Mouse (Mus musculus) MEL (cell line): ENCODE measurements around the gene Rnd1. TPM values are rescaled to one million over a fixed set of nuclear protein-coding genes. Genes with fewer than 3 reads are reported as not detected.

Experiments used
- DNase-seq: peaks from one replicate; pipeline ENCODE4 v3.0.0; 2011; ENCODE audit warnings: low read depth, low spot score
- H3K27ac ChIP-seq: 2 replicates; pipeline ENCODE4 v1.5.1; 2012; ENCODE audit warnings: low read depth, mild to moderate bottlenecking, control low read depth, low read length, moderate library complexity; ENCODE audit not compliant: control insufficient read depth
- H3K27me3 ChIP-seq, 2 experiments: fragments of 150-350 bp in 1 of 2; sonication (generic) in 1 of 2; 2 replicates each; pipeline ENCODE4 v1.6.1; 2012; ENCODE audit warnings: low read length in 2 of 2, mild to moderate bottlenecking in 2 of 2, improper control_type of control experiment in 1 of 2, moderate library complexity in 1 of 2; ENCODE audit not compliant: insufficient read depth in 2 of 2, control insufficient read depth in 1 of 2
- H3K36me3 ChIP-seq, 2 experiments: 2 replicates each; pipeline ENCODE4 v1.6.1; 2012 to 2014; ENCODE audit warnings: low read length in 2 of 2, improper control_type of control experiment in 1 of 2, inconsistent platforms in 1 of 2, mild to moderate bottlenecking in 1 of 2; ENCODE audit not compliant: insufficient read depth in 2 of 2, control insufficient read depth in 1 of 2
- H3K4me1 ChIP-seq, 2 experiments: fragments of 150-350 bp in 1 of 2; sonication (generic) in 1 of 2; 2 replicates each; pipeline ENCODE4 v1.6.1; 2012; ENCODE audit warnings: low read length in 2 of 2, improper control_type of control experiment in 1 of 2, mild to moderate bottlenecking in 1 of 2; ENCODE audit not compliant: insufficient read depth in 2 of 2, control insufficient read depth in 1 of 2
- H3K4me3 ChIP-seq, 2 experiments: fragments of 150-350 bp in 1 of 2; sonication (generic) in 1 of 2; 2 replicates each; pipeline ENCODE4 v1.5.1; 2012; ENCODE audit warnings: low read depth in 2 of 2, low read length in 2 of 2, mild to moderate bottlenecking in 2 of 2, moderate library complexity in 2 of 2, control low read depth in 1 of 2, improper control_type of control experiment in 1 of 2; ENCODE audit not compliant: control insufficient read depth in 1 of 2, insufficient read depth in 1 of 2
- H3K79me2 ChIP-seq: 2 replicates; pipeline ENCODE4 v1.6.1; 2012; ENCODE audit warnings: mild to moderate bottlenecking, low read length, moderate library complexity; ENCODE audit not compliant: control insufficient read depth, poor library complexity, insufficient read depth
- H3K9ac ChIP-seq: 2 replicates; pipeline ENCODE4 v1.6.1; 2012; ENCODE audit warnings: low read depth, mild to moderate bottlenecking, control low read depth, low read length, moderate library complexity; ENCODE audit not compliant: control insufficient read depth, poor library complexity, severe bottlenecking
- H3K9me3 ChIP-seq: fragments of 150-350 bp; sonication (generic); replicated peaks from 2 replicates; pipeline ENCODE4 v1.6.1; 2012; ENCODE audit warnings: mild to moderate bottlenecking, low read length, improper control_type of control experiment, moderate library complexity; ENCODE audit not compliant: insufficient read depth
- BHLHE40 ChIP-seq: IDR thresholded peaks from 2 replicates; pipeline ENCODE4 v1.6.1; 2012; ENCODE audit warnings: low read depth, mild to moderate bottlenecking, inconsistent platforms, low read length, improper control_type of control experiment, borderline replicate concordance
- CHD1 ChIP-seq: IDR thresholded peaks from 2 replicates; pipeline ENCODE4 v1.6.1; 2012; ENCODE audit warnings: low read depth, mild to moderate bottlenecking, inconsistent platforms, low read length, improper control_type of control experiment
- CHD2 ChIP-seq: IDR thresholded peaks from 2 replicates; pipeline ENCODE4 v1.6.1; 2011; ENCODE audit warnings: low read length, improper control_type of control experiment
- CTCF ChIP-seq, 3 experiments: IDR thresholded peaks in 2 of 3; conservative IDR thresholded peaks in 1 of 3; 2 replicates each; pipeline ENCODE4 v1.5.1; 2011 to 2012; ENCODE audit warnings: low read length in 3 of 3, low read depth in 2 of 3, mild to moderate bottlenecking in 2 of 3, improper control_type of control experiment in 1 of 3, inconsistent platforms in 1 of 3, mixed read lengths in 1 of 3, moderate library complexity in 1 of 3; ENCODE audit not compliant: control insufficient read depth in 1 of 3, insufficient read depth in 1 of 3, poor library complexity in 1 of 3, severe bottlenecking in 1 of 3
- ELF1 ChIP-seq: IDR thresholded peaks from 2 replicates; pipeline ENCODE4 v1.6.1; 2014; ENCODE audit warnings: low read depth, mild to moderate bottlenecking, inconsistent platforms, low read length, improper control_type of control experiment, moderate library complexity
- ETS1 ChIP-seq: IDR thresholded peaks from 2 replicates; pipeline ENCODE4 v1.6.1; 2012; ENCODE audit warnings: low read depth, mild to moderate bottlenecking, inconsistent platforms, low read length, improper control_type of control experiment, moderate library complexity
- GATA1 ChIP-seq: IDR thresholded peaks from 2 replicates; pipeline ENCODE4 v1.6.1; 2011; ENCODE audit warnings: low read depth, low read length, improper control_type of control experiment
- MAZ ChIP-seq: IDR thresholded peaks from 2 replicates; pipeline ENCODE4 v1.6.1; 2012; ENCODE audit warnings: low read depth, mild to moderate bottlenecking, inconsistent platforms, low read length, improper control_type of control experiment
- MXI1 ChIP-seq: IDR thresholded peaks from 2 replicates; pipeline ENCODE4 v1.6.1; 2011; ENCODE audit warnings: mild to moderate bottlenecking, low read depth, low read length, improper control_type of control experiment
- MYB ChIP-seq: IDR thresholded peaks from 2 replicates; pipeline ENCODE4 v1.6.1; 2011; ENCODE audit warnings: mild to moderate bottlenecking, low read depth, low read length, improper control_type of control experiment
- MYC ChIP-seq: IDR thresholded peaks from 2 replicates; pipeline ENCODE4 v1.6.1; 2011; ENCODE audit warnings: low read depth, mild to moderate bottlenecking, low read length, improper control_type of control experiment, moderate library complexity
- NELFE ChIP-seq: IDR thresholded peaks from 2 replicates; pipeline ENCODE4 v1.6.1; 2011; ENCODE audit warnings: low read depth, low read length, improper control_type of control experiment
- POLR2A ChIP-seq, 2 experiments: IDR thresholded peaks; 2 replicates each; pipeline ENCODE4 v1.6.1; 2011 to 2012; ENCODE audit warnings: low read length in 2 of 2, mild to moderate bottlenecking in 2 of 2, control low read depth in 1 of 2, improper control_type of control experiment in 1 of 2, low read depth in 1 of 2, moderate library complexity in 1 of 2; ENCODE audit not compliant: control insufficient read depth in 1 of 2, insufficient read depth in 1 of 2, poor library complexity in 1 of 2
- RAD21 ChIP-seq: IDR thresholded peaks from 2 replicates; pipeline ENCODE4 v1.6.1; 2011; ENCODE audit warnings: mild to moderate bottlenecking, low read depth, low read length, improper control_type of control experiment
- SIN3A ChIP-seq: IDR thresholded peaks from 2 replicates; pipeline ENCODE4 v1.6.1; 2012; ENCODE audit warnings: low read length, improper control_type of control experiment, inconsistent platforms
- SMC3 ChIP-seq: IDR thresholded peaks from 2 replicates; pipeline ENCODE4 v1.6.1; 2011; ENCODE audit warnings: low read depth, low read length, improper control_type of control experiment
- UBTF ChIP-seq: IDR thresholded peaks from 2 replicates; pipeline ENCODE4 v1.6.1; 2012; ENCODE audit warnings: low read depth, mild to moderate bottlenecking, inconsistent platforms, low read length, improper control_type of control experiment, moderate library complexity, borderline replicate concordance; ENCODE audit not compliant: insufficient read depth
- ZKSCAN1 ChIP-seq: IDR thresholded peaks from 2 replicates; pipeline ENCODE4 v1.6.1; 2012; ENCODE audit warnings: low read depth, mild to moderate bottlenecking, inconsistent platforms, low read length, improper control_type of control experiment, moderate library complexity
- ZMIZ1 ChIP-seq: IDR thresholded peaks from 2 replicates; pipeline ENCODE4 v1.6.1; 2012; ENCODE audit warnings: low read depth, mild to moderate bottlenecking, inconsistent platforms, low read length, improper control_type of control experiment, moderate library complexity
- ZNF384 ChIP-seq: IDR thresholded peaks from 2 replicates; pipeline ENCODE4 v1.6.1; 2012; ENCODE audit warnings: low read depth, mild to moderate bottlenecking, inconsistent platforms, low read length, improper control_type of control experiment
- polyA plus RNA-seq, 2 experiments: library from polyadenylated mRNA; stranded (reverse) in 1 of 2; unstranded in 1 of 2; fragments of >175 nt in 1 of 2; fragments of >200 nt in 1 of 2; gene quantifications; 2 replicates each; pipeline versions ENCODE4 v1.2.1 to v1.2.4; 2012; ENCODE audit warnings: low replicate concordance in 2 of 2, low read depth in 1 of 2; ENCODE audit not compliant: insufficient read length in 2 of 2, insufficient read depth in 1 of 2, missing spikeins in 1 of 2
- total RNA-seq: library from RNA; depleted of rRNA; stranded (reverse); fragments of 300-350 nt; gene quantifications from 2 replicates; pipeline ENCODE4 v1.2.3, GENCODE M21; 2012

The Rnd1 gene
- total and polyA plus RNA-seq, 3 experiments: 5.5 to 6.0 TPM; not detected in 1

- Histone ChIP-seq H3K4me1 (peaks cover 0 to 11% of the 10 kb centered on the region in 2 experiments; a peak in 2 of 4 replicates), H3K79me2 (no peaks in the 10 kb centered on the region; the same call in 1 of the 2 replicates), H3K4me3 (no peak overlapping the region), H3K9ac (no peak overlapping the region), H3K9me3 (no peaks in the 10 kb centered on the region), H3K27me3 (peaks cover 2 to 3% of the 10 kb centered on the region in 2 experiments; a peak in 1 of 4 replicates), H3K36me3 (peaks cover 0 to 6% of the 10 kb centered on the region in 2 experiments; a peak in 2 of 4 replicates), H3K27ac (no peak overlapping the region)
- DNase-seq: no peak
- no peak for TF ChIP-seq SMC3
- no peak for TF ChIP-seq MAZ
- TF ChIP-seq ETS1: no peak
- no peak for TF ChIP-seq BHLHE40
- TF ChIP-seq ELF1: no peak
- no peak for TF ChIP-seq NELFE
- no peak for TF ChIP-seq CTCF (IDR thresholded peaks at IDR 0.05 in 2 of 3, conservative IDR thresholded peaks at IDR 0.05 in 1 of 3; ENCODE audit: control insufficient read depth in 1 of 3, insufficient read depth in 1 of 3, low read depth in 2 of 3, low read length in 3 of 3, poor library complexity in 1 of 3, severe bottlenecking in 1 of 3)
- no peak for TF ChIP-seq UBTF
- TF ChIP-seq SIN3A: no peak
- TF ChIP-seq MXI1: no peak
- no peak for TF ChIP-seq ZMIZ1
- TF ChIP-seq ZKSCAN1: no peak
- TF ChIP-seq CHD1: no peak
- no peak for TF ChIP-seq ZNF384
Measured at GRCm38 (mm10) chr15:98637155-98637554, 40.1 kb downstream of the Rnd1 start.

GRCm38 (mm10) chr15:98636517-98636916, 40.7 kb downstream of the Rnd1 start:
- no peak overlapping the region for H3K27ac ChIP-seq
- H3K27me3 ChIP-seq: peaks cover 2 to 3% of the 10 kb centered on the region in 2 experiments; a peak in 1 of 4 replicates
- no peak overlapping the region for H3K9ac ChIP-seq
- H3K9me3 ChIP-seq: no peaks in the 10 kb centered on the region
- no peak overlapping the region for H3K4me3 ChIP-seq
- H3K36me3 ChIP-seq: peaks cover 0 to 11% of the 10 kb centered on the region in 2 experiments; a peak in 2 of 4 replicates
- no peak for TF ChIP-seq ZNF384
- TF ChIP-seq MAZ: no peak
- TF ChIP-seq MYB: no peak
- no peak for TF ChIP-seq MYC
- no peak for TF ChIP-seq RAD21
- TF ChIP-seq GATA1: no peak
- TF ChIP-seq CHD2: no peak
- TF ChIP-seq POLR2A (IDR thresholded peaks at IDR 0.05; ENCODE audit: control insufficient read depth in 1 of 2, insufficient read depth in 1 of 2, low read depth in 1 of 2, low read length in 2 of 2, poor library complexity in 1 of 2): no peak
- TF ChIP-seq UBTF: no peak
- H3K4me1 ChIP-seq: peaks cover 0 to 17% of the 10 kb centered on the region in 2 experiments; a peak in 3 of 4 replicates
- H3K79me2 ChIP-seq: no peaks in the 10 kb centered on the region; the same call in 1 of the 2 replicates
- no peak for DNase-seq
